Mouse (Mus musculus) E14TG2a.4 (cell line): ENCODE data around the gene Klhl36.

Source experiments
- H3K27me3 ChIP-seq: 2 replicates; pipeline ENCODE4 v1.6.1; 2014; ENCODE audit warnings: low read length, control low read depth; ENCODE audit not compliant: insufficient read depth
- H3K36me3 ChIP-seq: 2 replicates; pipeline ENCODE4 v1.6.1; 2014; ENCODE audit warnings: low read length, control low read depth; ENCODE audit not compliant: insufficient read depth
- H3K4me1 ChIP-seq: replicated peaks from 2 replicates; pipeline ENCODE4 v1.6.1; 2014; ENCODE audit warnings: low read depth, low read length, control low read depth
- H3K4me3 ChIP-seq: replicated peaks from 2 replicates; pipeline ENCODE4 v1.5.1; 2014; ENCODE audit warnings: mild to moderate bottlenecking, low read length
- H3K9me3 ChIP-seq: 2 replicates; pipeline ENCODE4 v1.6.1; 2014; ENCODE audit warnings: low read length, control low read depth
- CTCF ChIP-seq: conservative IDR thresholded peaks from 2 replicates; pipeline ENCODE4 v1.5.1; 2014; ENCODE audit warnings: low read length
- NANOG ChIP-seq: IDR thresholded peaks from 2 replicates; pipeline ENCODE4 v1.6.1; 2014; ENCODE audit warnings: borderline replicate concordance, low read length, mixed read lengths
- POU5F1 ChIP-seq: IDR thresholded peaks from 2 replicates; pipeline ENCODE4 v1.6.1; 2014; ENCODE audit warnings: low read length, borderline replicate concordance

Klhl36 gene

GRCm38 (mm10) chr8:119824809-119825273 lies 37.2 kb upstream of the Klhl36 start:
- no peak overlapping the region for H3K4me3 ChIP-seq
- no peaks in the 10 kb centered on the region for H3K9me3 ChIP-seq
- no peaks in the 10 kb centered on the region for H3K36me3 ChIP-seq
- peaks cover 20% of the 10 kb centered on the region for H3K27me3 ChIP-seq
- peaks cover 44% of the 10 kb centered on the region for H3K4me1 ChIP-seq
- TF ChIP-seq POU5F1 (no peak), CTCF (no peak), NANOG (no peak)

GRCm38 (mm10) chr8:119825950-119826730 lies 35.9 kb upstream of the Klhl36 start:
- TF ChIP-seq POU5F1 = no peak
- TF ChIP-seq CTCF = no peak
- no peak for TF ChIP-seq NANOG

GRCm38 (mm10) chr8:119826982-119827381 lies 35.1 kb upstream of the Klhl36 start:
- H3K4me1 ChIP-seq = peaks cover 65% of the 10 kb centered on the region
- H3K9me3 ChIP-seq = no peaks in the 10 kb centered on the region
- H3K27me3 ChIP-seq = peaks cover 20% of the 10 kb centered on the region
- no peak overlapping the region for H3K4me3 ChIP-seq
- TF ChIP-seq CTCF (no peak), POU5F1 (no peak), NANOG (no peak)
- no peaks in the 10 kb centered on the region for H3K36me3 ChIP-seq

More at GRCm38 (mm10) chr8:119825950-119826730, 35.9 kb upstream of the Klhl36 start:
- H3K36me3 ChIP-seq = no peaks in the 10 kb centered on the region
- no peak overlapping the region for H3K4me3 ChIP-seq
- H3K9me3 ChIP-seq = no peaks in the 10 kb centered on the region
- peaks cover 20% of the 10 kb centered on the region for H3K27me3 ChIP-seq
- H3K4me1 ChIP-seq = peaks cover 57% of the 10 kb centered on the region

- peaks cover 70% of the 10 kb centered on the region for H3K4me1 ChIP-seq
- H3K9me3 ChIP-seq = no peaks in the 10 kb centered on the region
- no peak overlapping the region for H3K4me3 ChIP-seq
- TF ChIP-seq NANOG = no peak
- no peak for TF ChIP-seq CTCF
- TF ChIP-seq POU5F1 = no peak
- peaks cover 20% of the 10 kb centered on the region for H3K27me3 ChIP-seq
- no peaks in the 10 kb centered on the region for H3K36me3 ChIP-seq
These were observed 34.3 kb upstream of the Klhl36 start for GRCm38 (mm10) chr8:119827721-119828153.

GRCm38 (mm10) chr8:119829015-119829414 lies 33.1 kb upstream of the Klhl36 start:
- no peak for TF ChIP-seq NANOG
- TF ChIP-seq CTCF = no peak
- TF ChIP-seq POU5F1 = no peak
- peaks cover 82% of the 10 kb centered on the region for H3K4me1 ChIP-seq
- H3K27me3 ChIP-seq = peaks cover 20% of the 10 kb centered on the region
- H3K9me3 ChIP-seq = no peaks in the 10 kb centered on the region
- H3K36me3 ChIP-seq = no peaks in the 10 kb centered on the region
- H3K4me3 ChIP-seq = peak overlapping the region; percentile 4; the same call in 1 of the 2 replicates

GRCm38 (mm10) chr8:119829420-119829819 lies 32.6 kb upstream of the Klhl36 start:
- H3K36me3 ChIP-seq = no peaks in the 10 kb centered on the region
- TF ChIP-seq CTCF (no peak), POU5F1 (no peak), NANOG (no peak)
- peaks cover 86% of the 10 kb centered on the region for H3K4me1 ChIP-seq
- peak overlapping the region; percentile 20 for H3K4me3 ChIP-seq
- H3K9me3 ChIP-seq = no peaks in the 10 kb centered on the region
- peaks cover 20% of the 10 kb centered on the region for H3K27me3 ChIP-seq

- H3K27me3 ChIP-seq = peaks cover 20% of the 10 kb centered on the region
- H3K4me1 ChIP-seq = peaks cover 92% of the 10 kb centered on the region
- no peaks in the 10 kb centered on the region for H3K9me3 ChIP-seq
- no peaks in the 10 kb centered on the region for H3K36me3 ChIP-seq
- H3K4me3 ChIP-seq = peak overlapping the region; percentile 20
- TF ChIP-seq NANOG (no peak), POU5F1 (no peak), CTCF (no peak)
These were observed 32.0 kb upstream of the Klhl36 start for GRCm38 (mm10) chr8:119829870-119830580.

GRCm38 (mm10) chr8:119830589-119830988 lies 31.5 kb upstream of the Klhl36 start:
- TF ChIP-seq CTCF (no peak), NANOG (no peak), POU5F1 (no peak)
- Histone ChIP-seq H3K9me3 (no peaks in the 10 kb centered on the region), H3K4me1 (peaks cover 95% of the 10 kb centered on the region), H3K36me3 (no peaks in the 10 kb centered on the region), H3K4me3 (no peak overlapping the region), H3K27me3 (peaks cover 20% of the 10 kb centered on the region)
